Mouse (Mus musculus) embryonic facial prominence, embryonic 11.5 days (tissue): ENCODE data around the gene Boll. TPM values are rescaled to one million over a fixed set of nuclear protein-coding genes. Genes with fewer than 3 reads are reported as not detected.
"Not testable (repeated sequence)": the region's sequence is repeated elsewhere in the genome, so short reads cannot be mapped to it uniquely, and the experiment has no call there.

Experiments used
- ATAC-seq: fragments of 200-750 bp; cut with Nextera tagmentation; replicated peaks from 2 replicates; pipeline ENCODE4 v1.8.0; 2017; ENCODE audit warnings: low read depth; ENCODE audit not compliant: insufficient number of reproducible peaks, low FRiP score, low TSS enrichment
- DNase-seq: peaks from one replicate; pipeline ENCODE4 v3.0.0-alpha.2; 2015; ENCODE audit warnings: low spot score
- H3K27ac ChIP-seq: fragments of 300-500 bp; sonication (generic); replicated peaks from 2 replicates; pipeline ENCODE4 v1.5.1; 2014; ENCODE audit warnings: mild to moderate bottlenecking, low read depth, low read length, control low read depth
- H3K27me3 ChIP-seq: fragments of 300-500 bp; sonication (generic); 2 replicates; pipeline ENCODE4 v1.6.1; 2014; ENCODE audit warnings: mild to moderate bottlenecking, low read length, moderate library complexity, mixed read lengths; ENCODE audit not compliant: control insufficient read depth, insufficient read depth
- H3K36me3 ChIP-seq: fragments of 300-500 bp; sonication (generic); replicated peaks from 2 replicates; pipeline ENCODE4 v1.6.1; 2014; ENCODE audit warnings: low read depth, mild to moderate bottlenecking, low read length, moderate library complexity, mixed read lengths; ENCODE audit not compliant: control insufficient read depth, insufficient read depth
- H3K4me1 ChIP-seq: fragments of 300-500 bp; sonication (generic); 2 replicates; pipeline ENCODE4 v1.6.1; 2014; ENCODE audit warnings: low read length, mixed read lengths; ENCODE audit not compliant: control insufficient read depth, insufficient read depth
- H3K4me2 ChIP-seq: fragments of 300-500 bp; sonication (generic); 2 replicates; pipeline ENCODE4 v1.6.1; 2014; ENCODE audit warnings: low read depth, mild to moderate bottlenecking, control low read depth, low read length, moderate library complexity
- H3K4me3 ChIP-seq: fragments of 300-500 bp; sonication (generic); 2 replicates; pipeline ENCODE4 v1.5.1; 2014; ENCODE audit warnings: low read depth, low read length, control low read depth
- H3K9ac ChIP-seq: fragments of 300-500 bp; sonication (generic); replicated peaks from 2 replicates; pipeline ENCODE4 v1.6.1; 2014; ENCODE audit warnings: mild to moderate bottlenecking, control low read depth, low read length
- H3K9me3 ChIP-seq: fragments of 300-500 bp; sonication (generic); replicated peaks from 2 replicates; pipeline ENCODE4 v1.6.1; 2016; ENCODE audit warnings: mild to moderate bottlenecking, low read length, inconsistent platforms, mixed read lengths; ENCODE audit not compliant: control insufficient read depth
- WGBS: fragments of 180-500 bp; shearing (Covaris S2); extraction: QIAGEN DNeasy Blood & Tissue Kit; methylation state at CpG from one replicate; pipeline ENCODE4 v1.1.7; 2014; 5-methylcytosine and 5-hydroxymethylcytosine counted together
- polyA plus RNA-seq: library from polyadenylated mRNA; unstranded; fragments of >200 nt; fragmentation: Nextera tagmentation; extraction: Ambion mirVana; gene quantifications from 2 replicates; pipeline ENCODE4 v1.2.1, GENCODE M21; 2014

Boll gene
- polyA plus RNA-seq, 1 experiment from 2014 or later, result 0.21 TPM

- Histone ChIP-seq H3K4me3 (no peak overlapping the region), H3K9me3 (no peaks in the 10 kb centered on the region), H3K4me2 (no peak overlapping the region), H3K9ac (no peak overlapping the region), H3K27me3 (no peaks in the 10 kb centered on the region; the same call in 1 of the 2 replicates), H3K27ac (no peak overlapping the region), H3K4me1 (no peaks in the 10 kb centered on the region), H3K36me3 (no peaks in the 10 kb centered on the region)
- DNase-seq, result peak; percentile 89
- ATAC-seq, result no peak
- 2% methylated on average over 3 of the region's 3 CpGs for WGBS
Measured at GRCm38 (mm10) chr1:55404439-55404838, 41.2 kb upstream of the Boll start.

- H3K4me3 ChIP-seq, result no peak overlapping the region
- H3K9me3 ChIP-seq, result no peaks in the 10 kb centered on the region
- DNase-seq, result peak; percentile 14
- H3K4me1 ChIP-seq, result no peaks in the 10 kb centered on the region
- WGBS, result 49% methylated on average over 5 of the region's 5 CpGs
- no peak overlapping the region for H3K4me2 ChIP-seq
- no peak overlapping the region for H3K9ac ChIP-seq
- ATAC-seq, result no peak
- no peaks in the 10 kb centered on the region for H3K27me3 ChIP-seq
- H3K27ac ChIP-seq, result no peak overlapping the region
- no peaks in the 10 kb centered on the region for H3K36me3 ChIP-seq
Measured at GRCm38 (mm10) chr1:55399891-55400290, 36.6 kb upstream of the Boll start.

- WGBS, result 17% methylated on average over 9 of the region's 9 CpGs
- H3K4me1 ChIP-seq, result no peaks in the 10 kb centered on the region
- H3K27ac ChIP-seq, result no peak overlapping the region
- H3K4me3 ChIP-seq, result no peak overlapping the region
- H3K4me2 ChIP-seq, result no peak overlapping the region
- ATAC-seq, result 0 out of 2 replicates have a peak, but pooled peaks have one; percentile 44
- DNase-seq, result peak; percentile 87
- H3K9ac ChIP-seq, result no peak overlapping the region
- H3K27me3 ChIP-seq, result no peaks in the 10 kb centered on the region
- H3K9me3 ChIP-seq, result no peaks in the 10 kb centered on the region
- no peaks in the 10 kb centered on the region for H3K36me3 ChIP-seq
Measured at GRCm38 (mm10) chr1:55383114-55383773, 20.0 kb upstream of the Boll start.

GRCm38 (mm10) chr1:55380527-55380926, 17.3 kb upstream of the Boll start:
- no peak overlapping the region for H3K9ac ChIP-seq
- H3K36me3 ChIP-seq, result no peaks in the 10 kb centered on the region
- 79% methylated on average over 2 of the region's 2 CpGs for WGBS
- ATAC-seq (no peak), DNase-seq (no peak)
- H3K9me3 ChIP-seq, result no peaks in the 10 kb centered on the region
- no peaks in the 10 kb centered on the region for H3K27me3 ChIP-seq
- H3K4me3 ChIP-seq, result no peak overlapping the region
- H3K4me1 ChIP-seq, result no peaks in the 10 kb centered on the region
- no peak overlapping the region for H3K27ac ChIP-seq
- no peak overlapping the region for H3K4me2 ChIP-seq

GRCm38 (mm10) chr1:55372626-55373025, 9.4 kb upstream of the Boll start:
- DNase-seq, result no peak
- H3K9me3 ChIP-seq, result no peaks in the 10 kb centered on the region
- H3K4me1 ChIP-seq, result no peaks in the 10 kb centered on the region
- no peak overlapping the region for H3K4me3 ChIP-seq
- no peak overlapping the region for H3K4me2 ChIP-seq
- WGBS, result 79% methylated on average over 3 of the region's 3 CpGs
- no peak overlapping the region for H3K9ac ChIP-seq
- H3K27me3 ChIP-seq, result no peaks in the 10 kb centered on the region
- no peaks in the 10 kb centered on the region for H3K36me3 ChIP-seq
- H3K27ac ChIP-seq, result no peak overlapping the region
- ATAC-seq, result no peak

GRCm38 (mm10) chr1:55363586-55363985, 317 bp upstream of the Boll start:
- H3K27ac ChIP-seq, result no peak overlapping the region
- peak; percentile 46 for DNase-seq
- no peaks in the 10 kb centered on the region for H3K36me3 ChIP-seq
- WGBS, result 0% methylated on average over 27 of the region's 27 CpGs
- H3K4me3 ChIP-seq, result peak overlapping the region; percentile 37
- peak; percentile 88 for ATAC-seq
- H3K27me3 ChIP-seq, result peaks cover 19% of the 10 kb centered on the region
- H3K4me2 ChIP-seq, result peak overlapping the region; percentile 36
- H3K9me3 ChIP-seq, result peaks cover 3% of the 10 kb centered on the region
- no peak overlapping the region for H3K9ac ChIP-seq
- H3K4me1 ChIP-seq, result no peaks in the 10 kb centered on the region

GRCm38 (mm10) chr1:55362634-55363033, 635 bp downstream of the Boll start:
- ATAC-seq, result peak; percentile 62
- Histone ChIP-seq H3K9ac (no peak overlapping the region), H3K9me3 (peaks cover 3% of the 10 kb centered on the region), H3K4me2 (peak overlapping the region; percentile 36), H3K27ac (no peak overlapping the region), H3K4me1 (no peaks in the 10 kb centered on the region), H3K27me3 (peaks cover 19% of the 10 kb centered on the region), H3K4me3 (peak overlapping the region; percentile 37), H3K36me3 (no peaks in the 10 kb centered on the region)
- WGBS, result 49% methylated on average over 45 of the region's 49 CpGs
- DNase-seq, result no peak

GRCm38 (mm10) chr1:55351914-55352313, 11.4 kb downstream of the Boll start:
- not testable (repeated sequence) for H3K4me2 ChIP-seq, H3K36me3 ChIP-seq, H3K4me1 ChIP-seq, H3K27me3 ChIP-seq, DNase-seq, H3K4me3 ChIP-seq, ATAC-seq, H3K9me3 ChIP-seq, H3K27ac ChIP-seq, H3K9ac ChIP-seq
- 81% methylated on average over 2 of the region's 2 CpGs for WGBS
